In genomic region chr3:83537711-83538110, GRCm38 (mm10) we compare ENCODE assay signal across 16 mouse cellular contexts.
"Had no signal": no experiment of that assay in that cellular context is flagged by ENCODE, and none has a peak within 500 bp of the region (broad histone marks: within the 10 kb centered on the region; RNA-seq: fewer than 3 reads in every experiment).

No protein-coding gene starts in this region.

- H3K36me3 ChIP-seq: liver, embryonic 13.5 days; midbrain, embryonic 15.5 days; neural tube, embryonic 13.5 days had no signal

- H3K9ac ChIP-seq: liver, embryonic 13.5 days; liver, postnatal 0 days; midbrain, embryonic 15.5 days; neural tube, embryonic 13.5 days had no signal

- H3K4me1 ChIP-seq: liver, embryonic 13.5 days; megakaryocyte, embryonic 14.5 days; midbrain, embryonic 15.5 days; neural tube, embryonic 13.5 days had no signal

- H3K4me3 ChIP-seq: layer of hippocampus, adult 2 months; liver, embryonic 13.5 days; megakaryocyte, embryonic 14.5 days; midbrain, embryonic 15.5 days; neural tube, embryonic 13.5 days had no signal

- H3K27me3 ChIP-seq: liver, embryonic 13.5 days; megakaryocyte, embryonic 14.5 days; midbrain, embryonic 15.5 days; neural tube, embryonic 13.5 days had no signal

- H3K4me2 ChIP-seq: liver, embryonic 13.5 days; midbrain, embryonic 11.5 days; midbrain, embryonic 15.5 days; neural tube, embryonic 13.5 days had no signal

- H3K9me3 ChIP-seq: liver, embryonic 13.5 days; megakaryocyte, embryonic 14.5 days; midbrain, embryonic 15.5 days; neural tube, embryonic 13.5 days had no signal

- ATAC-seq: liver, postnatal 0 days; midbrain, embryonic 15.5 days had no signal

- DNase-seq: kidney, adult 2 months; liver; liver, embryonic 13.5 days; liver, postnatal 0 days; lung, postnatal 14 days; retina, postnatal 1 day; right cerebral cortex, postnatal 4 days; spleen, adult 18-20 months; thymus, postnatal 4 days had no signal

- H3K27ac ChIP-seq: kidney, postnatal 0 days; layer of hippocampus, adult 2 months; liver, embryonic 13.5 days; macrophage; midbrain, embryonic 15.5 days; neural tube, embryonic 13.5 days had no signal
